Mouse (Mus musculus) lung, postnatal 0 days (tissue): ENCODE measurements around the gene Fzr1. TPM values are rescaled to one million over a fixed set of nuclear protein-coding genes. Genes with fewer than 3 reads are reported as not detected.
A peak's percentile ranks its signal among the peaks of the same experiment; 100 is the strongest.

Experiments used
- ATAC-seq: fragments of 200-750 bp; cut with Nextera tagmentation; 2 replicates; pipeline ENCODE4 v1.8.0; 2017; ENCODE audit warnings: moderate library complexity
- DNase-seq: peaks from one replicate; pipeline ENCODE4 v3.0.0-alpha.2; 2016; ENCODE audit warnings: low spot score
- H3K27ac ChIP-seq: fragments of 300-500 bp; sonication (generic); 2 replicates; pipeline ENCODE4 v1.5.1; 2014; ENCODE audit warnings: antibody characterized with exemption, mild to moderate bottlenecking, low read length, mixed read lengths
- H3K27me3 ChIP-seq: fragments of 300-500 bp; sonication (generic); replicated peaks from 2 replicates; pipeline ENCODE4 v1.6.1; 2014; ENCODE audit warnings: low read length, mixed read lengths; ENCODE audit not compliant: insufficient read depth
- H3K36me3 ChIP-seq: fragments of 300-500 bp; sonication (generic); 2 replicates; pipeline ENCODE4 v1.6.1; 2014; ENCODE audit warnings: low read length, mixed read lengths; ENCODE audit not compliant: insufficient read depth
- H3K4me1 ChIP-seq: fragments of 300-500 bp; sonication (generic); 2 replicates; pipeline ENCODE4 v1.6.1; 2014; ENCODE audit warnings: antibody characterized with exemption, low read depth, low read length, mixed read lengths; ENCODE audit not compliant: insufficient read depth
- H3K4me2 ChIP-seq: fragments of 300-500 bp; sonication (generic); replicated peaks from 2 replicates; pipeline ENCODE4 v1.6.1; 2014; ENCODE audit warnings: low read depth, mild to moderate bottlenecking, low read length, moderate library complexity, mixed read lengths
- H3K4me3 ChIP-seq: fragments of 300-500 bp; sonication (generic); 2 replicates; pipeline ENCODE4 v1.5.1; 2014; ENCODE audit warnings: low read depth, low read length
- H3K9ac ChIP-seq: fragments of 300-500 bp; sonication (generic); replicated peaks from 2 replicates; pipeline ENCODE4 v1.6.1; 2014; ENCODE audit warnings: low read depth, mild to moderate bottlenecking
- H3K9me3 ChIP-seq: fragments of 300-500 bp; sonication (generic); 2 replicates; pipeline ENCODE4 v1.6.1; 2016; ENCODE audit warnings: low read length, mixed read lengths
- CTCF ChIP-seq: IDR thresholded peaks from 2 replicates; pipeline ENCODE4 v1.5.1; 2016; ENCODE audit warnings: antibody characterized with exemption, mild to moderate bottlenecking
- EP300 ChIP-seq: IDR thresholded peaks from 2 replicates; pipeline ENCODE4 v1.6.1; 2016; ENCODE audit warnings: antibody characterized with exemption, mild to moderate bottlenecking, control low read depth
- WGBS: fragments of 180-500 bp; shearing (Covaris S2); extraction: QIAGEN DNeasy Blood & Tissue Kit; methylation state at CpG from one replicate; pipeline ENCODE4 v1.1.7; 2014; 5-methylcytosine and 5-hydroxymethylcytosine counted together
- polyA plus RNA-seq: library from polyadenylated mRNA; unstranded; fragments of >200 nt; fragmentation: Nextera tagmentation; extraction: Ambion mirVana; gene quantifications from 2 replicates; pipeline ENCODE4 v1.2.1, GENCODE M21; 2015

Fzr1 gene
- polyA plus RNA-seq, 1 experiment from 2014 or later: 39.5 TPM

GRCm38 (mm10) chr10:81366477-81367206 lies 11.7 kb downstream of the Fzr1 start:
- no peak overlapping the region for H3K4me2 ChIP-seq
- no peaks in the 10 kb centered on the region for H3K27me3 ChIP-seq
- ATAC-seq: no peak
- peaks cover 37% of the 10 kb centered on the region for H3K36me3 ChIP-seq
- H3K4me3 ChIP-seq: no peak overlapping the region
- 68% methylated on average over 6 of the region's 6 CpGs for WGBS
- H3K27ac ChIP-seq: no peak overlapping the region
- peaks cover 17% of the 10 kb centered on the region for H3K4me1 ChIP-seq
- no peaks in the 10 kb centered on the region for H3K9me3 ChIP-seq
- no peak for TF ChIP-seq CTCF
- TF ChIP-seq EP300: no peak
- no peak overlapping the region for H3K9ac ChIP-seq
- DNase-seq: no peak

- no peak for TF ChIP-seq EP300
- no peak for TF ChIP-seq CTCF
- Histone ChIP-seq H3K4me3 (0 out of 2 replicates have a peak within 1 kb of the TSS, but pooled peaks have one; percentile 17), H3K9me3 (no peaks in the 10 kb centered on the region), H3K4me1 (peaks cover 17% of the 10 kb centered on the region), H3K27me3 (no peaks in the 10 kb centered on the region), H3K4me2 (peak within 1 kb of the TSS; percentile 53), H3K9ac (no peak within 1 kb of the TSS), H3K27ac (no peak within 1 kb of the TSS), H3K36me3 (peaks cover 32% of the 10 kb centered on the region)
- 25% methylated on average over 12 of the region's 12 CpGs for WGBS
- ATAC-seq (peak; percentile 16; the same call in 1 of the 2 replicates), DNase-seq (peak; percentile 52)
Observed at GRCm38 (mm10) chr10:81365672-81366476, 12.4 kb downstream of the Fzr1 start, which contains the start of gene 4930404N11Rik. Gene 4930404N11Rik, minus strand, starts transcription at chr10:81365816.

GRCm38 (mm10) chr10:81365073-81365472 lies 13.2 kb downstream of the Fzr1 start:
- Histone ChIP-seq H3K4me3 (no peak overlapping the region), H3K9me3 (no peaks in the 10 kb centered on the region), H3K4me1 (peaks cover 17% of the 10 kb centered on the region), H3K27me3 (no peaks in the 10 kb centered on the region), H3K4me2 (no peak overlapping the region; the same call in 1 of the 2 replicates), H3K27ac (no peak overlapping the region), H3K9ac (no peak overlapping the region), H3K36me3 (peaks cover 28% of the 10 kb centered on the region)
- ATAC-seq (no peak), DNase-seq (no peak)
- TF ChIP-seq EP300 (no peak), CTCF (no peak)
- 32% methylated on average over 4 of the region's 4 CpGs for WGBS

- Histone ChIP-seq H3K27ac (no peak overlapping the region), H3K4me2 (peak overlapping the region; percentile 53), H3K36me3 (peaks cover 25% of the 10 kb centered on the region), H3K27me3 (no peaks in the 10 kb centered on the region), H3K4me1 (peaks cover 17% of the 10 kb centered on the region), H3K9ac (no peak overlapping the region), H3K4me3 (peak overlapping the region; percentile 17; the same call in 1 of the 2 replicates), H3K9me3 (no peaks in the 10 kb centered on the region)
- ATAC-seq (no peak), DNase-seq (no peak)
- 14% methylated on average over 28 of the region's 28 CpGs for WGBS
- TF ChIP-seq EP300 (no peak), CTCF (no peak)
Observed at GRCm38 (mm10) chr10:81364666-81365065, 13.7 kb downstream of the Fzr1 start.

GRCm38 (mm10) chr10:81363436-81364346 lies 14.6 kb downstream of the Fzr1 start:
- ATAC-seq (no peak), DNase-seq (no peak)
- Histone ChIP-seq H3K36me3 (peaks cover 15% of the 10 kb centered on the region), H3K9me3 (no peaks in the 10 kb centered on the region), H3K4me2 (peak overlapping the region; percentile 53), H3K4me3 (peak overlapping the region; percentile 17), H3K27me3 (no peaks in the 10 kb centered on the region), H3K9ac (0 out of 2 replicates have a peak overlapping the region, but pooled peaks have one; percentile 12), H3K27ac (peak overlapping the region; percentile 44; the same call in 1 of the 2 replicates), H3K4me1 (peaks cover 17% of the 10 kb centered on the region)
- TF ChIP-seq CTCF (no peak), EP300 (no peak)
- 15% methylated on average over 44 of the region's 54 CpGs for WGBS
